Mouse (Mus musculus) heart, postnatal 14 days (tissue): ENCODE data around the gene Tcf3. TPM values are rescaled to one million over a fixed set of nuclear protein-coding genes. Genes with fewer than 3 reads are reported as not detected.

Experiments used
- DNase-seq, 2 experiments: peaks; one replicate each; pipeline ENCODE4 v3.0.0; 2021 to 2022
- intact Hi-C: fragments of 180-260 bp; cut with DNase I; formaldehyde crosslinking; loops from one replicate; pipeline ENCODE4 v1.15.1; 2025
- total RNA-seq, 2 experiments: library from RNA; stranded (reverse); gene quantifications; 2 replicates each; pipeline ENCODE4 v1.2.3; 2021

Gene Tcf3
- total RNA-seq, 2 experiments from 2014 or later = 31.7 to 32.5 TPM

DNA sequence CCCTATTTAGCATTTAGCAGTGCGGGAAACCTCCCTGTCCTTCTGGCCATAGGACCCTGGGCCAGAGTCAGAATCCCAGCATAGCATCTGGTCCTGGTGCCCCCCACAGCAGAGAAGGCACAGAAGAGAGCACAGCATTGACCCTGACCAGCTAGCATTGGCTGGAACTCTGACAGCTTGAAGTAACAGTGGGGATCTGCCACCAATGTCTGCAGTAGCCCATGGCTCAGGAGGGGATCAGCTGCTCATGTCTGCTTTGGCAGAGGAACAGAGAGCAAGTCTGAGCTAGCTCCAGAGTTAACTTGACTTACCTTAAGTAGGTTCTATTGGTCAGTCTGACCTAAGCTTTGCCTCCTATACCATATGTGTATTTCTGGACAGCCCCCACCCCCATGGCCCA is 15.6 kb downstream of the Tcf3 start:
- intact Hi-C loops = no loop called here

DNA sequence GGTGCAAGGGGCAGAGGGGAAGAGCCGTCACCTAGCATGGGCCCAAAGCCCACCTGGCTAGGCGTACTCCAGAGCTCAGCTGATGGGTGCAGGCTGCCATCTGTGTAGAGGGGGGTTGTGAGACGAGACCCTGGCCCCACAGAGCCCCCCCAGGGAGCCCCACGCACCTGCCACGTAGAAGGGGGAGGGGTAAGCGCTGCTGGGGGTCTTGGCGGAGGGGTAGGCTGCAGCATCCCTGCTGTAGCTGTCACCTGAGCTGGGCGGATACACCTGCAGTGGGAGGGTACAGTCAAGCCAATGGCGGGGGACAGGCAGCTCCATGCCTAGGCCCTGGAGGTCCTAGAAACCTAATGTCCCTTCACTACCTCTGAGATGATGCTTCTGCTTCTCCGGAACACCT is 16.1 kb downstream of the Tcf3 start:
- intact Hi-C loops = no loop called here
- no peak for DNase-seq

More for the DNA sequence above, 15.6 kb downstream of the Tcf3 start:
- no peak for DNase-seq

DNA sequence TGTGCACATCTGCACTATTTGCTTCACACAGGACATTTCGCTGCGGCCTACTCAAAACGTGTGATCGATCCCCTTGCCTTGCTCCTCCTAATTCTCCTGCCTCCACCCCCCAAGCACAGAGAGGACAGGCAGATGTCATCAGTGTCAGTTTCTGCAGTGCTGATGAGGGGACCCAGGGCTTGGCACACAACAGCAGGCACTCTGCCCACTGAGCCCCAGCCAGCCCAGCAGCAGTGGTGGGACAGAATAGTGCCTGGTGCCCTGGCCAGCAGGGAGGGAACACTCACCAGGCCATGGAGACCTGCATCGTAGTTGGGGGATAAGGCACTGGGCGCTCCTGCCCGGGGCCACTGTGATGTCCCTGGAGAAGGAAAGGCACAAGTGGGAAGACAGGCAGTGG is 17.9 kb downstream of the Tcf3 start:
- intact Hi-C loops = no loop called here
- no peak for DNase-seq

DNA sequence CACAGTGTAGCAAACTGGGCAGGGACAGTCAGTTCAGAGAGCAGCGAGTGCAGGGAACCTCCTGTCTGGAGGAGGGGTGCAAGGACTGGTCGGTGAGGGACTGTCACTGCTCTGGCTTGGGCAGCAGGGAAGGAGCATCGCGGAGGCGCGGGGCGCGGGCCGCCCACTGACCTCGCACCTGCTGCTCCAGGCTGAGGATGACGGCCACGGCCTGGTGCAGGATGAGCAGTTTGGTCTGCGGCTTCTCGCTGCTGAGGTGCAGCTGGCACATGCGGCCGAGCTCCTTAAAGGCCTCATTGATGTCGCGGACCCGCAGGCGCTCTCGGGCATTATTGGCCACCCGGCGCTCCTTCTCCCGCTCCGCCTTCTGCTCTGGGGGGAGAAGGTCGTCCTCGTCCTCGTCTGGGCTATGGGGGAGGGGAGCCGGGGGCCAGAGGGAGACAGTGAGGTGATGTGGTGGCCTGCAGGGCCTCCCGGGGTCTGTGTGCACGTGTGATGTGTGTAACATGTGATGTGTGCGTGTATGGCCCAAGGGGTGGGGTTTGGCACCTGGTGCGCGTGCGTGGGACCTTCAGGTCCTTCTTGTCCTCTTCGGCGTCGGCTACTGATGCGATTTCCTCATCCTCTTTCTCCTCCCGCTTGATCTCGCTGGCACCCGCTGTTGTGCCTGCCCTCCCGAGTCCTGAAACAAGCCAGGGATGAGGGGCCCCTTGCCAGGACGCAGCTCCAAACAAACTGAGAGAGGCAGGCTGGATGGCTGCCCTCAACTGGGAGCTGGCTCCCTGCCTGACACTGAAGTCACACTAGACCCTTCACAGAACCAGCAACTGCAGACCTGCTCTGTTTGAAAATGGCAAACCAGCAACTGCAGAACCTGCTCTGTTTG is 20.5 kb downstream of the Tcf3 start:
- peak; percentile 80 to 84 for DNase-seq
- intact Hi-C loops = no loop called here

GRCm38 (mm10) chr10:80407924-80408323 is 25.5 kb downstream of the Tcf3 start:
- intact Hi-C loops = no loop called here
- DNase-seq = no peak

- peak; percentile 90 to 92 for DNase-seq
- intact Hi-C loops = no loop called here
Measured at GRCm38 (mm10) chr10:80406684-80407501, 26.6 kb downstream of the Tcf3 start, which contains the start of gene Uqcr11. Gene Uqcr11 (minus strand): TSS chr10:80406830.

GRCm38 (mm10) chr10:80405481-80406173 is 27.8 kb downstream of the Tcf3 start:
- intact Hi-C loops = no loop called here
- DNase-seq = no peak

DNA sequence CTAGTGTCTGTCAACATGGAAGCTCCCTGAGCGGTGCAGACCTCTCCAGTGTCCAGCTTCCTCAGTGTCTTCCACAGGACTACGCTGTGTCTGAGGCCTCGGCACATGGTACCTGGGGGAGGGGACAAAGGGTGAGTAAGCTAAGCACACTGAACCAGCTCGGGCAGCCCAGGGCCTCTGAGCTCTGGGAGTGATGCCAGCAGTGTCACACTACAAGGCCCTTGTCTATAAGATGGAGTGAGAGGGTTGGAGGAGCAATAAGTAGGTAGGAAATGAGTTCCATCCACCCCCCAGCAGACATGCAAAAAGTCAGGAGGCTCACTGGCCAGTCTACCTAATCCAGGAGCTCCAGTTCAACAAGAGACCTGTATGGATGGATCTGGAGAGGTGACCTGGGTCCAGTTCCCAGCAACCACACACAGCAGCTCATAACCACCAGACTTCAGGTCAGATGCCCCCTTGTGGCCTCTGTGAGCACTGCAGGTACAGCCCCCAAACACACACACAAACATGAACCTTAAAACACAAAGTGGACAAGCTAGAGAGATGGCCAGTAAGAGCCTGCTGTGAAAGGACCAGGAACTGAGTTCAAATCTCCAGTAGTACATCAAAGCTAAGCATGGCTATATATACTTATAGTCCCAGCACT is 30.3 kb downstream of the Tcf3 start:
- intact Hi-C loops = no loop called here
- DNase-seq = peak in 1 of 2 experiments; percentile 47

GRCm38 (mm10) chr10:80400704-80401161 is 32.7 kb downstream of the Tcf3 start:
- no peak for DNase-seq
- intact Hi-C loops = no loop called here

DNA sequence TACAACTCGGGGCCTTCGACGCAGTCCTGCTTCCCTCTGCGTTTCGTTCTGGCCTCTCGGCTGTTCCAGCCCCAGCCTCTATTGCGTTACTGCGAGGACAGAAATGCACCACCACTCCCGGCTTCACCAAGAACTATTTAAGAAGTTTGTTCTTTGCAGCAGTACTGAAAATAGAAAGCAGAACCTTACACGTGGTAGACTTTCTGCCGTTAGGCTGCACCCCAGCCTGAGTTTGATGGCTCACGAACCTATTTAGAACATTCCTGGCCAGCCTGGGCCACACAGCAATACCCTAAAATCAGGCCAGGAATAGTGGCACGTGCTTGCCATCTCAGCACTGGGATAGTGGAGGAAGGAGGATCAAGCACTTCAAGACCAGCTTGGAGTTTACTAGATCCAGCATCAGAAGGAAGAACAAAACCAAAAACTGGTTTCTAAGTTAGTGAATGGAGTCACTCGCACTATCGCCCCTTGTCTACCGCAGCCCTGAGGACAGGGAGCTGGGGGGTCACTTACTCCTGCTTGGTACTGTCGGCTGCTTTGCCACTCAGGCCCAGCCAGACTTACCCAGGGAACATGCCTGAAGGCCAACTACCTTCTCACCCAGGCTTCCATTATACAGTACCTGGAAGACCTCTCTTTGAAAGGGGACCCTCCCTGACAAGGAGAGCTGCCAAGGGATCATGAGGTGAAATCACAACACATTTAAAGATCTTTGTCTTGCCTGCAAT is 33.3 kb downstream of the Tcf3 start:
- no peak for DNase-seq
- intact Hi-C loops = no loop called here

GRCm38 (mm10) chr10:80399191-80399972 is 34.1 kb downstream of the Tcf3 start, which contains the start of gene Mbd3:
Gene Mbd3 (minus strand): TSS chr10:80399550.
- intact Hi-C loops = no loop called here
- peak; percentile 99 to 100 for DNase-seq

GRCm38 (mm10) chr10:80398719-80399190 is 34.7 kb downstream of the Tcf3 start:
- DNase-seq = peak; percentile 99 to 100
- intact Hi-C loops = no loop called here

- intact Hi-C loops = no loop called here
- DNase-seq = no peak
Measured at GRCm38 (mm10) chr10:80398174-80398535, 35.3 kb downstream of the Tcf3 start.

DNA sequence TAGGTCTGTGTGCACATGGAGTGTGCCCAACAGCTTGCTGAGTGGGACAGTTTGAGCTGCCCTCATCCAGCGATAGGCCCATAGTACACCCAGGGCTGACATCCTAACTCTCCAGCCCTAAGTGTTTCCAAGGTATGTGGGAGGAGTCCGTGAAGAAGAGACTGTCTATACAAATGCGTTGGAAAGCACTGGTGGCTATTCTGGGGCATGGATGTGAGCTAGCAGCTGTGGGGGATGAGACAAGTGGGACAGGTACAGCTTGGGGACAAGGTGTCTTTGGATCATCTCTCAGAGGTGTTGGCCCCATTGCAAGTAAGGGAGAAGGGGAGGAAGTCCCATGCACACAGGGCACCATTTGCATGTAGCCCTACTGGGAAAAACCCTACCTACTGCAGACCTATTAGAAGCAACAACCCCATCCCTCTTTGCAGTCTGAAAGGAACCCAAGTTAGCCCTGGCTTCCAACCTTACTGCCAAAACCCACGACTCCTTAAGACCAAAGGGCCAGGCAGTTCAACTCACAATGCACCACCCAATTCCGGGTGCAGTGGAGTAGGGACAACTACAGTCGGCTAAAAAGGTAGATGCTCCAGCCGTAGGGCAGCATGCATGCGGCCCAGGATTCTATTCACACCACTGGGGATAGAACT is 35.8 kb downstream of the Tcf3 start:
- intact Hi-C loops = no loop called here
- DNase-seq = no peak

GRCm38 (mm10) chr10:80396822-80397523 is 36.5 kb downstream of the Tcf3 start:
- DNase-seq = no peak

GRCm38 (mm10) chr10:80395025-80395627 is 38.3 kb downstream of the Tcf3 start:
- intact Hi-C loops = no loop called here

More at GRCm38 (mm10) chr10:80396822-80397523, 36.5 kb downstream of the Tcf3 start:
- intact Hi-C loops = no loop called here

GRCm38 (mm10) chr10:80392687-80393086 is 40.8 kb downstream of the Tcf3 start:
- intact Hi-C loops = no loop called here
- no peak for DNase-seq

More at GRCm38 (mm10) chr10:80395025-80395627, 38.3 kb downstream of the Tcf3 start:
- no peak for DNase-seq
